ENCODE assay signal across 9 mouse cellular contexts in genomic region chr5:123996194-123996593, GRCm38 (mm10). TPM values are rescaled to one million over a fixed set of nuclear protein-coding genes. Genes with fewer than 3 reads are reported as not detected.
DNase-seq lines count a peak whose midpoint lies in the region; ATAC-seq lines count a peak whose summit lies in the region.
"Had no signal": no experiment of that assay in that cellular context is flagged by ENCODE, and none has a peak within 500 bp of the region (broad histone marks: within the 10 kb centered on the region; RNA-seq: fewer than 3 reads in every experiment).

No protein-coding gene starts in this region.

- intact Hi-C loops in gastrocnemius, postnatal 14 days (cut with DNase I; ENCODE audit: low total_unique reads), result no loop called here

- no peak for ATAC-seq in erythroid progenitor cell, adult 5-6 weeks (replicated peaks; ENCODE audit: low FRiP score, poor library complexity, severe bottlenecking)

- DNase-seq in gastrocnemius, postnatal 14 days, result peak; percentile 54
- no peak for DNase-seq in gastrocnemius, adult 8-10 months (ENCODE audit: low spot score in 2 of 2)
- peak; percentile 24 for DNase-seq in layer of hippocampus, adult 9-11 months
- DNase-seq in layer of hippocampus, adult 18-20 months (ENCODE audit: low spot score in 2 of 2), result no peak
- DNase-seq in thymus, postnatal 14 days, result peak; percentile 42
- DNase-seq in thymus, postnatal 0 days (ENCODE audit: low spot score), result no peak
- DNase-seq in yolk sac, embryonic 10.5 days (ENCODE audit: low spot score), result no peak
- DNase-seq: left cerebral cortex, postnatal 4 days had no signal

RNA-seq across cellular contexts. Expression of gene Hip1r, which starts 22.8 kb away (rescaled TPM):
- 10 to 100 TPM in 1 of 2 experiments, 1 to 10 TPM in 1; 7.2 to 11.1 TPM for total RNA-seq in gastrocnemius, postnatal 14 days (2021)
- total RNA-seq in gastrocnemius, adult 8-10 months (2022), result 10 to 100 TPM in 2 of 4 experiments, 1 to 10 TPM in 2; 8.7 to 15.9 (median 11.4) TPM
- 10 to 100 TPM; 46.3 to 48.5 TPM for total RNA-seq in layer of hippocampus, adult 18-20 months (2021)
- 9.8 and 11.0 TPM in 2 replicates for polyA plus RNA-seq in thymus, postnatal 0 days (2015; fragmentation: Nextera tagmentation; extraction: Ambion mirVana)
- 0.84 and 2.2 TPM in 2 replicates for total RNA-seq in erythroid progenitor cell, adult 5-6 weeks (2015; ENCODE audit: low replicate concordance)
- total RNA-seq in erythroid progenitor cell, adult 5-6 weeks (2017; ENCODE audit: low replicate concordance), result 8.2 and 18.2 TPM in 2 replicates

RNA-seq across cellular contexts. Expression of gene Vps37b, which starts 35.9 kb away (rescaled TPM):
- 1 to 10 TPM; 6.3 to 7.8 TPM for total RNA-seq in gastrocnemius, postnatal 14 days (2021)
- 1 to 10 TPM; 4.6 to 6.2 (median 5.1) TPM for total RNA-seq in gastrocnemius, adult 8-10 months (2022)
- total RNA-seq in layer of hippocampus, adult 18-20 months (2021), result 10 to 100 TPM; 38.0 to 43.9 TPM
- 32.4 and 32.8 TPM in 2 replicates for polyA plus RNA-seq in thymus, postnatal 0 days (2015; fragmentation: Nextera tagmentation; extraction: Ambion mirVana)
- 15.5 TPM in 2 replicates for total RNA-seq in erythroid progenitor cell, adult 5-6 weeks (2015; ENCODE audit: low replicate concordance)
- total RNA-seq in erythroid progenitor cell, adult 5-6 weeks (2017; ENCODE audit: low replicate concordance), result 7.3 and 9.6 TPM in 2 replicates

Comparison
In these comparisons a context has a peak if more than half of its experiments do, and no peak if none do; other contexts are left out.
1. DNase-seq: peak in gastrocnemius, postnatal 14 days (single experiment), layer of hippocampus, adult 9-11 months (single experiment) and thymus, postnatal 14 days (single experiment); none in gastrocnemius, adult 8-10 months (0 of 2), layer of hippocampus, adult 18-20 months (0 of 2), thymus, postnatal 0 days (single experiment) and yolk sac, embryonic 10.5 days (single experiment).